In genomic region chr9:120869432-120870081, GRCm38 (mm10) we compare ENCODE assay signal across 9 mouse cellular contexts. TPM values are rescaled to one million over a fixed set of nuclear protein-coding genes. Genes with fewer than 3 reads are reported as not detected.
A peak's percentile ranks its signal among the peaks of the same experiment; 100 is the strongest.
DNase-seq lines count a peak whose midpoint lies in the region; ATAC-seq lines count a peak whose summit lies in the region.
"Had no signal": no experiment of that assay in that cellular context is flagged by ENCODE, and none has a peak within 500 bp of the region (broad histone marks: within the 10 kb centered on the region; RNA-seq: fewer than 3 reads in every experiment).

No protein-coding gene starts in this region.

- peaks cover 57% of the 10 kb centered on the region for H3K4me1 ChIP-seq in embryonic facial prominence, embryonic 12.5 days
- H3K4me1 ChIP-seq in neural tube, embryonic 14.5 days (ENCODE audit: control insufficient read depth, insufficient read depth, low read length): peaks cover 21% of the 10 kb centered on the region

- no peaks in the 10 kb centered on the region for H3K36me3 ChIP-seq in embryonic facial prominence, embryonic 12.5 days
- no peaks in the 10 kb centered on the region for H3K36me3 ChIP-seq in neural tube, embryonic 14.5 days (ENCODE audit: control insufficient read depth, insufficient read depth, low read length)

- H3K4me2 ChIP-seq in embryonic facial prominence, embryonic 12.5 days (replicated peaks): peak overlapping the region; percentile 35
- H3K4me2 ChIP-seq in neural tube, embryonic 14.5 days (ENCODE audit: low read depth, low read length): peak overlapping the region; percentile 3; the same call in 1 of the 2 replicates

- WGBS in embryonic facial prominence, embryonic 12.5 days: 26% methylated on average over 19 of the region's 19 CpGs
- 17% methylated on average over 19 of the region's 19 CpGs for WGBS in neural tube, embryonic 14.5 days

- no peaks in the 10 kb centered on the region for H3K9me3 ChIP-seq in embryonic facial prominence, embryonic 12.5 days
- H3K9me3 ChIP-seq in neural tube, embryonic 14.5 days (ENCODE audit: control insufficient read depth, low read length): no peaks in the 10 kb centered on the region

- no peak overlapping the region for H3K9ac ChIP-seq in embryonic facial prominence, embryonic 12.5 days
- no peak overlapping the region for H3K9ac ChIP-seq in neural tube, embryonic 14.5 days (replicated peaks; ENCODE audit: low read depth, low read length)
- H3K9ac ChIP-seq: liver, embryonic 14.5 days had no signal

- no peak for ATAC-seq in embryonic facial prominence, embryonic 12.5 days (ENCODE audit: insufficient number of reproducible peaks, insufficient read depth, low FRiP score, low TSS enrichment)
- peak; percentile 76 for ATAC-seq in neural tube, embryonic 14.5 days (ENCODE audit: low read depth)
- ATAC-seq in megakaryocyte progenitor cell, adult 5-6 weeks (replicated peaks; ENCODE audit: poor library complexity): no peak

- no peak overlapping the region for H3K4me3 ChIP-seq in embryonic facial prominence, embryonic 12.5 days
- no peak overlapping the region for H3K4me3 ChIP-seq in neural tube, embryonic 14.5 days (ENCODE audit: low read depth, low read length)

- H3K27me3 ChIP-seq in embryonic facial prominence, embryonic 12.5 days: no peaks in the 10 kb centered on the region
- no peaks in the 10 kb centered on the region for H3K27me3 ChIP-seq in neural tube, embryonic 14.5 days (ENCODE audit: control insufficient read depth, insufficient read depth, low read length)

- DNase-seq in adrenal gland, postnatal 14 days: peak; percentile 20
- DNase-seq in adrenal gland, adult 8-10 months: no peak
- peak; percentile 25 for DNase-seq in heart, postnatal 4 days
- peak; percentile 78 for DNase-seq in layer of hippocampus, adult 9-11 months
- DNase-seq in adrenal gland, postnatal 10 days: no peak

- H3K27ac ChIP-seq in embryonic facial prominence, embryonic 12.5 days: peak overlapping the region; percentile 85
- peak overlapping the region; percentile 0; the same call in 1 of the 2 replicates for H3K27ac ChIP-seq in neural tube, embryonic 14.5 days (ENCODE audit: low read depth, low read length)
- H3K27ac ChIP-seq: liver, embryonic 14.5 days had no signal

RNA-seq across cellular contexts. Expression of gene Ctnnb1, which starts 59.5 kb away (rescaled TPM):
- total RNA-seq in adrenal gland, postnatal 14 days (2021): 696 and 727 TPM in 2 replicates
- total RNA-seq in adrenal gland, adult 8-10 months (2022): 100 to 1,000 TPM; 868 to 952 (median 900) TPM
- 777 and 801 TPM in 2 replicates for polyA plus RNA-seq in embryonic facial prominence, embryonic 12.5 days (2016; fragmentation: Nextera tagmentation; extraction: Ambion mirVana)
- total RNA-seq in heart, postnatal 4 days (2021): 100 to 1,000 TPM; 632 to 676 TPM
- 338 and 436 TPM in 2 replicates for polyA plus RNA-seq in neural tube, embryonic 14.5 days (2014; fragmentation: Nextera tagmentation; extraction: Ambion mirVana)
- 308 and 319 TPM in 2 replicates for total RNA-seq in megakaryocyte progenitor cell, adult 5-6 weeks (2015)
- total RNA-seq in megakaryocyte progenitor cell, adult 5-6 weeks (2017): 339 and 406 TPM in 2 replicates
- total RNA-seq in adrenal gland, postnatal 10 days (2021): 100 to 1,000 TPM; 638 to 649 TPM

Comparison
In these comparisons a context has a peak if more than half of its experiments do, and no peak if none do; other contexts are left out.
1. DNase-seq: peak in adrenal gland, postnatal 14 days (single experiment), heart, postnatal 4 days (single experiment) and layer of hippocampus, adult 9-11 months (single experiment); none in adrenal gland, adult 8-10 months (single experiment) and adrenal gland, postnatal 10 days (single experiment).